Mouse (Mus musculus) kidney, embryonic 16.5 days (tissue): Measurements from ENCODE around the gene Tbc1d8. TPM values are rescaled to one million over a fixed set of nuclear protein-coding genes. Genes with fewer than 3 reads are reported as not detected.

Experiments
- ATAC-seq: fragments of 200-750 bp; cut with Nextera tagmentation; 2 replicates; pipeline ENCODE4 v1.8.0; 2017; ENCODE audit warnings: moderate TSS enrichment; ENCODE audit not compliant: low FRiP score, low TSS enrichment
- H3K27ac ChIP-seq: fragments of 300-500 bp; sonication (generic); 2 replicates; pipeline ENCODE4 v1.5.1; 2014; ENCODE audit warnings: low read length
- H3K27me3 ChIP-seq: fragments of 300-500 bp; sonication (generic); 2 replicates; pipeline ENCODE4 v1.6.1; 2014; ENCODE audit warnings: low read length, control low read depth, mixed read lengths; ENCODE audit not compliant: insufficient read depth
- H3K36me3 ChIP-seq: fragments of 300-500 bp; sonication (generic); 2 replicates; pipeline ENCODE4 v1.6.1; 2014; ENCODE audit warnings: low read length, control low read depth, mixed read lengths; ENCODE audit not compliant: insufficient read depth
- H3K4me1 ChIP-seq: fragments of 300-500 bp; sonication (generic); 2 replicates; pipeline ENCODE4 v1.6.1; 2014; ENCODE audit warnings: low read length, control low read depth, mixed read lengths; ENCODE audit not compliant: insufficient read depth
- H3K4me2 ChIP-seq: fragments of 300-500 bp; sonication (generic); replicated peaks from 2 replicates; pipeline ENCODE4 v1.6.1; 2014; ENCODE audit warnings: low read depth, low read length
- H3K4me3 ChIP-seq: fragments of 300-500 bp; sonication (generic); 2 replicates; pipeline ENCODE4 v1.5.1; 2014; ENCODE audit warnings: mild to moderate bottlenecking, low read length
- H3K9ac ChIP-seq: fragments of 300-500 bp; sonication (generic); replicated peaks from 2 replicates; pipeline ENCODE4 v1.6.1; 2014; ENCODE audit warnings: low read length
- H3K9me3 ChIP-seq: fragments of 300-500 bp; sonication (generic); 2 replicates; pipeline ENCODE4 v1.6.1; 2016; ENCODE audit warnings: low read length, control low read depth
- WGBS: fragments of 180-500 bp; shearing (Covaris S2); extraction: QIAGEN DNeasy Blood & Tissue Kit; methylation state at CpG from one replicate; pipeline ENCODE4 v1.1.7; 2014; 5-methylcytosine and 5-hydroxymethylcytosine counted together
- polyA plus RNA-seq: library from polyadenylated mRNA; unstranded; fragments of >200 nt; fragmentation: Nextera tagmentation; extraction: Ambion mirVana; gene quantifications from 2 replicates; pipeline ENCODE4 v1.2.1, GENCODE M21; 2015

Gene Tbc1d8
- polyA plus RNA-seq, 1 experiment from 2014 or later = 10.1 TPM

DNA sequence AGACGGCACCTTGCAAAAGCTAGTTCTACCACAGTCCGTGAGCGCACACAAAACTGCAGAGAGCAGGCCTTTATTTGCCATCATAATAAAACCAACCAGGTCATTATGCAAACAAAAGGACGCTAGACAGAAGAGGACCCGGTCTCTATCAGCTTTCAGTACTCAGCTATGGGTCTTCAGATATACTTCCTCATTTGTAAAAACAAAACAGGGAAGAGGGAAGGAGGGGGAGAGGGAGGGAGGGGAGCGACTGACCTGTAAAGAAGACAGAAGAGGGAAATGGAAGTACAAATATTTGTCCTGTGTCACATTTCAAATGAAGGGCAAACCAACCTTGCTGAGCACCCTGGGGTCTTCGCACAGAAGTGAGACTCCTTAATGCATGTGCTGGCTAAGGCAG lies 69.9 kb downstream of the Tbc1d8 start:
- Histone ChIP-seq H3K4me3 (no peak overlapping the region), H3K4me1 (peaks cover 14% of the 10 kb centered on the region; the same call in 1 of the 2 replicates), H3K9ac (no peak overlapping the region), H3K27me3 (no peaks in the 10 kb centered on the region), H3K27ac (no peak overlapping the region), H3K9me3 (no peaks in the 10 kb centered on the region), H3K4me2 (no peak overlapping the region), H3K36me3 (no peaks in the 10 kb centered on the region)
- 47% methylated on average over 7 of the region's 7 CpGs for WGBS
- no peak for ATAC-seq

- peaks cover 14% of the 10 kb centered on the region; the same call in 1 of the 2 replicates for H3K4me1 ChIP-seq
- no peaks in the 10 kb centered on the region for H3K9me3 ChIP-seq
- no peak overlapping the region for H3K9ac ChIP-seq
- H3K4me3 ChIP-seq = no peak overlapping the region
- no peaks in the 10 kb centered on the region for H3K36me3 ChIP-seq
- no peak for ATAC-seq
- H3K4me2 ChIP-seq = no peak overlapping the region
- WGBS = 83% methylated on average over 6 of the region's 6 CpGs
- no peak overlapping the region for H3K27ac ChIP-seq
- no peaks in the 10 kb centered on the region for H3K27me3 ChIP-seq
Measured at GRCm38 (mm10) chr1:39408123-39408522, 70.4 kb downstream of the Tbc1d8 start.

DNA sequence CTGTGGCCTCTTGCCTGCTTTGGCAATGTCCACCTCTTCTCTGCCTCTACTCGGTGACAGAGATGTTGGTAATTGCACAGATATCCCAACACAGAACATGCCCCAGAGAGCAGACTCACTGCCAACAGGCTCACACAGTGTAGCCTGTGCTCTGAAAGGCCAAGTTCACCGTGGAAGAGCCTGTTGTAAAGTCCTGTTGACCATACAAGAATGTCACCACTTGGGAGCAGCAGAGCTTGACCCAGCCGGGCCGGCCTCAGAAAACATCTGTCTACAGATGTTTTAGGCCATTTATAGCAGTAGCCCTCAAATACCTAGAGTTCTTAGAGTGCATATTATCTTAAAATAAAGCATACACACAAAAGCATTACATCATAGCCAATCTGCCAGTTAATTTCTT lies 71.4 kb downstream of the Tbc1d8 start:
- no peaks in the 10 kb centered on the region for H3K9me3 ChIP-seq
- H3K4me3 ChIP-seq = no peak overlapping the region
- no peak overlapping the region for H3K27ac ChIP-seq
- H3K27me3 ChIP-seq = no peaks in the 10 kb centered on the region
- peaks cover 14% of the 10 kb centered on the region; the same call in 1 of the 2 replicates for H3K4me1 ChIP-seq
- H3K9ac ChIP-seq = no peak overlapping the region
- peaks cover 7% of the 10 kb centered on the region; the same call in 1 of the 2 replicates for H3K36me3 ChIP-seq
- 57% methylated on average over 4 of the region's 4 CpGs for WGBS
- no peak for ATAC-seq
- no peak overlapping the region for H3K4me2 ChIP-seq

GRCm38 (mm10) chr1:39400173-39400572 lies 78.4 kb downstream of the Tbc1d8 start:
- Histone ChIP-seq H3K36me3 (peaks cover 15% of the 10 kb centered on the region; the same call in 1 of the 2 replicates), H3K27me3 (no peaks in the 10 kb centered on the region), H3K4me2 (no peak overlapping the region), H3K27ac (no peak overlapping the region), H3K9ac (no peak overlapping the region), H3K4me3 (no peak overlapping the region), H3K4me1 (no peaks in the 10 kb centered on the region), H3K9me3 (peaks cover 4% of the 10 kb centered on the region; the same call in 1 of the 2 replicates)
- WGBS = 91% methylated on average over 3 of the region's 3 CpGs
- ATAC-seq = no peak

DNA sequence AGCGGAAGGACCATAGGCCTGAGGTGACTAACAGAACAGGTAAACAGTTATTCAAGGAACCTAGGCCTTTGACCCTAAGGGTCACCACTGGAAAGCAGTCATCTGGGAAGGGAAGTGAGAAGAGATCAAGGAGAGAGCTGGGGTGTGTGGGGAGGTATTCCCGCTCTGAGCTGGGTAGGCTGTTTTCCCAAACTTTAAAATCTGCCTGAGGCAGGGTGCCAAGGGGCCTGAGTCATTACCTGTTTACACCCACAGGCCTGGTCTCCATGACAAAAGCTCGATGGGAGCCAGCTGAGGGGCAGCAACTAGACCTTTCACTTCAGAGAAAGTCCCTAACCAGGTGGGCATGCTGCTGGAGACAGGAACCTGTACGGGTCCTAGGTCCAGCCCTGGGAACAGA lies 79.3 kb downstream of the Tbc1d8 start:
- Histone ChIP-seq H3K27me3 (no peaks in the 10 kb centered on the region), H3K36me3 (peaks cover 15% of the 10 kb centered on the region; the same call in 1 of the 2 replicates), H3K4me2 (no peak overlapping the region), H3K9me3 (peaks cover 4% of the 10 kb centered on the region; the same call in 1 of the 2 replicates), H3K9ac (no peak overlapping the region), H3K4me3 (no peak overlapping the region), H3K4me1 (no peaks in the 10 kb centered on the region), H3K27ac (no peak overlapping the region)
- WGBS = 63% methylated on average over 4 of the region's 4 CpGs
- no peak for ATAC-seq

DNA sequence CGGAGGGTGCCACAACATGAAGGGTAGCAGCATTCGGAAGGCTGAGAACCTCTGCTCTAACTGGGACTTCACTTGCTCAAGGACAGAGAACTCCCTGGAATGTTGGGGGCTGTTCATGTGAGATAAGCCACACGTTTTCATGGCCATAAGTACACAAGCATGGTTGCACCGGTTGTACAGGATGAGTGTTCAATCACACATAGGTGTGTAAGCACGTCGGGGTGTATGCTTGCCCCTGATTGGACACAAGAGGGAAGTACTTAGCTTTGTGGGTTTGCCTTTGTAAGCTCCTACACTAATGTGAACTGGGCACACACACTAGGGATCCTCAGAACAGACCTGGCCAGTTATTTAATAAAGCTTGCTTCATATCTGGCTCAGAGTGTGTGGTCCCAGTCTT lies 80.3 kb downstream of the Tbc1d8 start:
- H3K4me1 ChIP-seq = no peaks in the 10 kb centered on the region
- H3K9ac ChIP-seq = no peak overlapping the region
- H3K9me3 ChIP-seq = peaks cover 4% of the 10 kb centered on the region; the same call in 1 of the 2 replicates
- no peak overlapping the region for H3K4me3 ChIP-seq
- no peak overlapping the region for H3K27ac ChIP-seq
- H3K27me3 ChIP-seq = no peaks in the 10 kb centered on the region
- WGBS = 87% methylated on average over 6 of the region's 6 CpGs
- no peak for ATAC-seq
- no peak overlapping the region for H3K4me2 ChIP-seq
- peaks cover 15% of the 10 kb centered on the region; the same call in 1 of the 2 replicates for H3K36me3 ChIP-seq

GRCm38 (mm10) chr1:39396347-39396746 lies 82.2 kb downstream of the Tbc1d8 start:
- peaks cover 8% of the 10 kb centered on the region; the same call in 1 of the 2 replicates for H3K36me3 ChIP-seq
- no peaks in the 10 kb centered on the region for H3K4me1 ChIP-seq
- H3K27me3 ChIP-seq = no peaks in the 10 kb centered on the region
- ATAC-seq = no peak
- H3K9ac ChIP-seq = no peak overlapping the region
- WGBS = 73% methylated on average over 4 of the region's 4 CpGs
- no peak overlapping the region for H3K27ac ChIP-seq
- no peak overlapping the region for H3K4me2 ChIP-seq
- no peak overlapping the region for H3K4me3 ChIP-seq
- H3K9me3 ChIP-seq = peaks cover 4% of the 10 kb centered on the region; the same call in 1 of the 2 replicates

GRCm38 (mm10) chr1:39394650-39395049 lies 83.9 kb downstream of the Tbc1d8 start:
- 84% methylated on average over 3 of the region's 3 CpGs for WGBS
- no peaks in the 10 kb centered on the region for H3K4me1 ChIP-seq
- H3K27me3 ChIP-seq = no peaks in the 10 kb centered on the region
- H3K4me2 ChIP-seq = no peak overlapping the region
- ATAC-seq = no peak
- peaks cover 4% of the 10 kb centered on the region; the same call in 1 of the 2 replicates for H3K9me3 ChIP-seq
- no peak overlapping the region for H3K4me3 ChIP-seq
- peaks cover 8% of the 10 kb centered on the region; the same call in 1 of the 2 replicates for H3K36me3 ChIP-seq
- H3K9ac ChIP-seq = no peak overlapping the region
- no peak overlapping the region for H3K27ac ChIP-seq

DNA sequence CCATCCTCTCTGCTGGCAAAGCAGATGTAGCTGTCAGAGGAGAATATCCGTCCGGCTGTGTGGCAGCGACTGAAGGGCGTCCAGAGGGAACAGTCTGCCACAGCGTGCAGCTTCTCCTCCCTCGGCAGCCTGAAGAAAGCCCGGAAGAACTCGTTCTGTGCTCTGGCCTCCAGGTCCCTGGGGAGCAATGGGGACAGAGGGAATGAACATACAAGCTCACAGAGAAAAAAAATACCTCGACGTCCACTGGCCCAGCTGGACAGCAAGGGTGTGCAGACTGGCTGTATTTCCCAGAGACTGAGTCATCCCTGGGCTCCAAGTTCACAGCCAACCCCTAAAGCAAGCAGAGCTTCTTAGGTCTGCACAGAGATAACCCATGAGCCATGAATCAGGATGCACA lies 84.5 kb downstream of the Tbc1d8 start:
- 44% methylated on average over 10 of the region's 10 CpGs for WGBS
- peaks cover 8% of the 10 kb centered on the region; the same call in 1 of the 2 replicates for H3K36me3 ChIP-seq
- H3K9me3 ChIP-seq = peaks cover 4% of the 10 kb centered on the region; the same call in 1 of the 2 replicates
- no peaks in the 10 kb centered on the region for H3K27me3 ChIP-seq
- no peak overlapping the region for H3K4me3 ChIP-seq
- no peak for ATAC-seq
- H3K4me2 ChIP-seq = no peak overlapping the region
- H3K27ac ChIP-seq = no peak overlapping the region
- no peak overlapping the region for H3K9ac ChIP-seq
- no peaks in the 10 kb centered on the region for H3K4me1 ChIP-seq

DNA sequence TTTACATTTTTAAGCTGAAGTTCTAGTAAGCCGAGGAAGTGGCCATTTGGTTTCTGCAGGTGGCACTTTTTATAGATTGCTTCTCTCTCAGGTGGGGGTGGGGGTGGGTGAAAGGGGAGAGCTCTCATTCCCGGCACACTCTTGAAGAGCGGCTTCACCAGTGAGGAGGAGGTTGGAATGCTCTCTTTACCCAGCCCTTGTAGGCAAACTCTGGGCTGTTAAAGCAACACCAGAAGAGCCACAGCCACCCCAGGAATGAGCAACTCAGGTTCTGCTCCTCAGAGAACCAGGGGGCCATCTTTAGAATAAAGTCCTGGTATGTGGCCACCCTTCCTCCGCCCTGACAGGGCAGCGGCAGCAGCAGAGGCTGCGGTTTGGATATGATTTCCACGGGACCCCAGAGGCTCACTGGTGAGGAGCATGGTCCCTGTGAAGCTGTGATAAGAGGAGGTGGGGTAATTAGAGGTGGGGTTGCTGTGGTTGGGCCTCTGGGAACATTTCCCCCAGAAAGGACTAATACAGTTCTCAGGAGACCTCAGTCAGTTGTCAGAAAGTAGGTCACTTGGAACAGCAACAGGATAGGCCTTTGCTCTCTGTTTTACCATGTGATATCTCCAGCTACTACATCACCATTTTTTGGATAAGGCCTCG lies 85.2 kb downstream of the Tbc1d8 start:
- Histone ChIP-seq H3K4me1 (no peaks in the 10 kb centered on the region), H3K27me3 (no peaks in the 10 kb centered on the region), H3K4me2 (no peak overlapping the region), H3K9ac (no peak overlapping the region), H3K27ac (no peak overlapping the region), H3K36me3 (peaks cover 8% of the 10 kb centered on the region; the same call in 1 of the 2 replicates), H3K9me3 (peaks cover 4% of the 10 kb centered on the region; the same call in 1 of the 2 replicates), H3K4me3 (no peak overlapping the region)
- WGBS = 80% methylated on average over 8 of the region's 8 CpGs
- no peak for ATAC-seq
